Mouse (Mus musculus) CH12.LX (cell line): ENCODE results near the gene Phf13. TPM values are rescaled to one million over a fixed set of nuclear protein-coding genes. Genes with fewer than 3 reads are reported as not detected.

Experiments
- DNase-seq: peaks from one replicate; pipeline ENCODE4 v3.0.0-alpha.2; 2013; ENCODE audit errors: extremely low read depth
- H3K27ac ChIP-seq: 2 replicates; pipeline ENCODE4 v1.5.1; 2012; ENCODE audit warnings: low read depth, mild to moderate bottlenecking, control low read depth, moderate library complexity; ENCODE audit not compliant: insufficient read depth
- H3K27me3 ChIP-seq: replicated peaks from 2 replicates; pipeline ENCODE3; 2012; ENCODE audit warnings: inconsistent platforms
- H3K36me3 ChIP-seq, 2 experiments: replicated peaks in 1 of 2; 2 replicates each; pipeline versions ENCODE3 to v1.6.1; 2012; ENCODE audit warnings: inconsistent platforms in 1 of 2, low read length in 1 of 2, mild to moderate bottlenecking in 1 of 2, mixed read lengths in 1 of 2, moderate library complexity in 1 of 2; ENCODE audit not compliant: control insufficient read depth in 1 of 2, insufficient read depth in 1 of 2
- H3K4me1 ChIP-seq, 2 experiments: 2 replicates each; pipeline ENCODE4 v1.6.1; 2012; ENCODE audit warnings: inconsistent platforms in 1 of 2, moderate library complexity in 1 of 2; ENCODE audit not compliant: insufficient read depth in 2 of 2, control insufficient read depth in 1 of 2
- H3K4me2 ChIP-seq: 2 replicates; pipeline ENCODE4 v1.6.1; 2012; ENCODE audit warnings: low read depth, mild to moderate bottlenecking, control low read depth; ENCODE audit not compliant: poor library complexity, insufficient read depth, severe bottlenecking
- H3K4me3 ChIP-seq, 3 experiments: fragments of 150-350 bp in 1 of 3; sonication (generic) in 1 of 3; replicated peaks in 1 of 3; 2 replicates each; pipeline versions ENCODE3 to v1.5.1; 2011 to 2012; ENCODE audit warnings: low read depth in 2 of 3, low read length in 2 of 3, mild to moderate bottlenecking in 2 of 3, moderate library complexity in 2 of 3, control low read depth in 1 of 3, improper control_type of control experiment in 1 of 3, inconsistent platforms in 1 of 3, mixed read lengths in 1 of 3; ENCODE audit not compliant: poor library complexity in 1 of 3
- H3K79me2 ChIP-seq: replicated peaks from 2 replicates; pipeline ENCODE4 v1.6.1; 2012; ENCODE audit warnings: mild to moderate bottlenecking, moderate library complexity; ENCODE audit not compliant: control insufficient read depth, poor library complexity, insufficient read depth, severe bottlenecking; ENCODE audit errors: extremely low read depth
- H3K9ac ChIP-seq: 2 replicates; pipeline ENCODE4 v1.6.1; 2012; ENCODE audit warnings: low read depth, mild to moderate bottlenecking, control low read depth, moderate library complexity; ENCODE audit not compliant: insufficient read depth
- H3K9me3 ChIP-seq: replicated peaks from 2 replicates; pipeline ENCODE3; 2012; ENCODE audit warnings: low read length, inconsistent platforms, mixed read lengths
- CHD1 ChIP-seq: IDR thresholded peaks from 2 replicates; pipeline ENCODE4 v1.6.1; 2012; ENCODE audit warnings: low read depth, low read length, improper control_type of control experiment, inconsistent platforms
- E2F4 ChIP-seq: IDR thresholded peaks from 2 replicates; pipeline ENCODE4 v1.6.1; 2011; ENCODE audit warnings: low read depth, low read length, improper control_type of control experiment; ENCODE audit not compliant: insufficient replicate concordance
- ELF1 ChIP-seq: IDR thresholded peaks from 2 replicates; pipeline ENCODE4 v1.6.1; 2014; ENCODE audit warnings: low read depth, mild to moderate bottlenecking, inconsistent platforms, low read length, improper control_type of control experiment
- GABPA ChIP-seq: IDR thresholded peaks from 2 replicates; pipeline ENCODE4 v1.6.1; 2012; ENCODE audit warnings: low read depth, low read length, improper control_type of control experiment, inconsistent platforms; ENCODE audit not compliant: insufficient replicate concordance
- HCFC1 ChIP-seq: IDR thresholded peaks from 2 replicates; pipeline ENCODE4 v1.6.1; 2012; ENCODE audit warnings: low read depth, mild to moderate bottlenecking, inconsistent platforms, low read length, improper control_type of control experiment
- JUND ChIP-seq: conservative IDR thresholded peaks from 2 replicates; pipeline ENCODE4 v1.6.1; 2011; ENCODE audit warnings: low read depth, low read length, improper control_type of control experiment
- KAT2A ChIP-seq: IDR thresholded peaks from 2 replicates; pipeline ENCODE4 v1.6.1; 2012; ENCODE audit warnings: low read length, improper control_type of control experiment, inconsistent platforms; ENCODE audit not compliant: insufficient replicate concordance
- MAX ChIP-seq: IDR thresholded peaks from 2 replicates; pipeline ENCODE4 v1.6.1; 2011; ENCODE audit warnings: low read length, improper control_type of control experiment
- MAZ ChIP-seq: IDR thresholded peaks from 2 replicates; pipeline ENCODE4 v1.6.1; 2012; ENCODE audit warnings: low read depth, mild to moderate bottlenecking, inconsistent platforms, low read length, improper control_type of control experiment, moderate library complexity
- MEF2A ChIP-seq: IDR thresholded peaks from 2 replicates; pipeline ENCODE4 v1.6.1; 2014; ENCODE audit warnings: low read depth, mild to moderate bottlenecking, inconsistent platforms, low read length, improper control_type of control experiment, borderline replicate concordance
- MXI1 ChIP-seq: IDR thresholded peaks from 2 replicates; pipeline ENCODE4 v1.6.1; 2011; ENCODE audit warnings: mild to moderate bottlenecking, low read depth, low read length, improper control_type of control experiment
- MYC ChIP-seq: IDR thresholded peaks from 2 replicates; pipeline ENCODE4 v1.6.1; 2011; ENCODE audit warnings: low read depth, mild to moderate bottlenecking, improper control_type of control experiment, low read length
- NELFE ChIP-seq: IDR thresholded peaks from 2 replicates; pipeline ENCODE4 v1.6.1; 2011; ENCODE audit warnings: low read depth, low read length, improper control_type of control experiment
- NRF1 ChIP-seq: IDR thresholded peaks from 2 replicates; pipeline ENCODE4 v1.6.1; 2014; ENCODE audit warnings: low read depth, mild to moderate bottlenecking, inconsistent platforms, low read length, improper control_type of control experiment, moderate library complexity
- RAD21 ChIP-seq: IDR thresholded peaks from 2 replicates; pipeline ENCODE4 v1.6.1; 2011; ENCODE audit warnings: low read depth, mild to moderate bottlenecking, low read length, improper control_type of control experiment, moderate library complexity
- RCOR1 ChIP-seq: conservative IDR thresholded peaks from 2 replicates; pipeline ENCODE4 v1.6.1; 2012; ENCODE audit warnings: low read depth, mild to moderate bottlenecking, inconsistent platforms, low read length, improper control_type of control experiment
- SIN3A ChIP-seq: IDR thresholded peaks from 2 replicates; pipeline ENCODE4 v1.6.1; 2012; ENCODE audit warnings: low read length, improper control_type of control experiment, inconsistent platforms
- SMC3 ChIP-seq: IDR thresholded peaks from 2 replicates; pipeline ENCODE4 v1.6.1; 2011; ENCODE audit warnings: low read depth, low read length, improper control_type of control experiment
- TBP ChIP-seq: conservative IDR thresholded peaks from 2 replicates; pipeline ENCODE4 v1.6.1; 2011; ENCODE audit warnings: low read depth, low read length, improper control_type of control experiment
- UBTF ChIP-seq: IDR thresholded peaks from 2 replicates; pipeline ENCODE4 v1.6.1; 2012; ENCODE audit warnings: low read depth, mild to moderate bottlenecking, inconsistent platforms, low read length, improper control_type of control experiment, moderate library complexity
- USF1 ChIP-seq: IDR thresholded peaks from 2 replicates; pipeline ENCODE4 v1.6.1; 2014; ENCODE audit warnings: low read depth, mild to moderate bottlenecking, inconsistent platforms, low read length, improper control_type of control experiment
- ZC3H11A ChIP-seq: IDR thresholded peaks from 2 replicates; pipeline ENCODE4 v1.6.1; 2012; ENCODE audit warnings: low read depth, mild to moderate bottlenecking, inconsistent platforms, low read length, improper control_type of control experiment
- ZKSCAN1 ChIP-seq: IDR thresholded peaks from 2 replicates; pipeline ENCODE4 v1.6.1; 2012; ENCODE audit warnings: low read depth, inconsistent platforms, low read length, improper control_type of control experiment, borderline replicate concordance
- ZMIZ1 ChIP-seq: IDR thresholded peaks from 2 replicates; pipeline ENCODE4 v1.6.1; 2012; ENCODE audit warnings: low read depth, mild to moderate bottlenecking, inconsistent platforms, low read length, improper control_type of control experiment
- dilution Hi-C: fragments of 300-500 bp; cut with MboI; formaldehyde crosslinking; loops from 2 replicates; pipeline ENCODE4 v1.14.3; 2020; ENCODE audit warnings: low sequenced_read_pairs; ENCODE audit not compliant: extremely low pct_unique_long_range_greater_than_20kb, extremely low pct_ligation_motif_present
- in situ Hi-C: fragments of 300-500 bp; cut with MboI; formaldehyde crosslinking; loops from 3 replicates; pipeline ENCODE4 v1.14.3; 2019; ENCODE audit warnings: low sequenced_read_pairs, low pct_ligation_motif_present, low pct_unique_long_range_greater_than_20kb, mixed read lengths
- polyA plus RNA-seq: library from polyadenylated mRNA; unstranded; fragments of >175 nt; gene quantifications from 2 replicates; pipeline ENCODE4 v1.2.1, GENCODE M21; 2012; ENCODE audit warnings: low read depth; ENCODE audit not compliant: insufficient read length
- total RNA-seq, 2 experiments: library from RNA; depleted of rRNA; stranded (reverse); fragments of 300-350 nt in 1 of 2; fragments of >200 nt in 1 of 2; gene quantifications; 2 replicates each; pipeline ENCODE4 v1.2.3; 2012 to 2014

Phf13 gene
- total and polyA plus RNA-seq, 3 experiments, result 1.9 to 5.0 (median 4.9) TPM

GRCm38 (mm10) chr4:152010707-152011134, 14.7 kb upstream of the Phf13 start:
- Histone ChIP-seq H3K36me3 (peaks cover 26 to 42% of the 10 kb centered on the region in 2 experiments), H3K4me1 (peaks cover 9 to 36% of the 10 kb centered on the region in 2 experiments)
- dilution Hi-C loops, result no loop called here

DNA sequence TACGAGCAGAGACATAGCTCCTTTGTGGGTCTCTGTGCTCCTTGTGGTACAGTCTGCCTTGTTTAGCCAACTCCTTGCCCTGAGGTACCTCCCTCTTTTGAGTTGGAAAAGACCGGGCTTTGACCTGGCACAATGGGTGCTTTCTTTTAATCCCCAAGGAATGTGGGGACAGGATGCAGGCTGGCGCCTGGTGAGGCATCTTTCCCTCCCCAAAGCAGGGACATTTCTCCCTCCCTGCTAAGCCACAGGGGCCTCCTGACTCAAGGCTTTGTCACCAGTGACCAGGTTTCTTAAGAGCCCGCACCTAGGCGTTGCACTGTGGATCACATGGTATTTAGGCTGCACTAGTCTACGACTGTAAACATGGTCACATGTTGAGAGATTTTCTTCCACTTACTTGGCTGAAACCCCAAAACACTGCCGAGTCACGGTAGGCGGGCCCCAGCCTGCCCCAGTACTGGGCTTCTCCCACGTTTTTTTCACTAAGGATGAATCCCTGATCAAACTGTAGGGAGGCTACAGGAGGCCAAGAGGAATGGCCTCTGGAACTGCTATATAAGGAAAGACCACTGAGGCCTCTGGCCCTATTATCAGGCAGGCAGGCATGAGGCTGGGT, 14.1 kb upstream of the Phf13 start:
- Histone ChIP-seq H3K4me2 (peak overlapping the region; percentile 86), H3K4me1 (peaks cover 12 to 36% of the 10 kb centered on the region in 2 experiments), H3K9me3 (no peaks in the 10 kb centered on the region), H3K4me3 (peak overlapping the region; percentile 68 to 92 (median 86)), H3K27ac (no peak overlapping the region), H3K79me2 (peaks cover 2% of the 10 kb centered on the region; the same call in 1 of the 2 replicates), H3K36me3 (peaks cover 21 to 37% of the 10 kb centered on the region in 2 experiments), H3K27me3 (peaks cover 18% of the 10 kb centered on the region), H3K9ac (peak overlapping the region; percentile 47; the same call in 1 of the 2 replicates)
- no peak for DNase-seq
- dilution Hi-C loops, result no loop called here
- TF ChIP-seq HCFC1 (no peak), ZKSCAN1 (no peak), SMC3 (no peak), SIN3A (peak; percentile 57; the same call in 1 of the 2 replicates), ELF1 (no peak), ZC3H11A (no peak), CHD1 (no peak), RCOR1 (no peak), MAX (peak; percentile 43; the same call in 1 of the 2 replicates), MXI1 (peak; percentile 78), USF1 (peak; percentile 18; the same call in 1 of the 2 replicates), MEF2A (no peak), ZMIZ1 (no peak), E2F4 (no peak), MYC (no peak), UBTF (no peak), NELFE (no peak), GABPA (no peak), TBP (no peak), RAD21 (no peak), KAT2A (no peak), MAZ (no peak)
- in situ Hi-C loops, result no loop called here

More at GRCm38 (mm10) chr4:152010707-152011134, 14.7 kb upstream of the Phf13 start:
- Histone ChIP-seq H3K27ac (no peak overlapping the region), H3K79me2 (peaks cover 2% of the 10 kb centered on the region; the same call in 1 of the 2 replicates), H3K27me3 (peaks cover 18% of the 10 kb centered on the region), H3K4me3 (peak overlapping the region; percentile 68 to 92 (median 86)), H3K4me2 (peak overlapping the region; percentile 86), H3K9me3 (no peaks in the 10 kb centered on the region), H3K9ac (peak overlapping the region; percentile 47; the same call in 1 of the 2 replicates)
- DNase-seq, result no peak
- in situ Hi-C loops, result no loop called here
- TF ChIP-seq NRF1 (no peak), JUND (no peak), TBP (no peak)
